Mouse (Mus musculus): Measurements from ENCODE around the gene Ctsc.
A peak's percentile ranks its signal among the peaks of the same experiment; 100 is the strongest.
"Not testable (repeated sequence)": the region's sequence is repeated elsewhere in the genome, so short reads cannot be mapped to it uniquely, and the experiment has no call there.

The Ctsc gene

GRCm38 (mm10) chr7:88277858-88278627, at the start of gene Ctsc:
TSS of gene Ctsc (plus strand) at chr7:88278085.
- DNase-seq (ENCODE audit: low spot score): peak; percentile 75

GRCm38 (mm10) chr7:88229051-88229450, 48.8 kb upstream of the Ctsc start:
- no peak for DNase-seq (ENCODE audit: low spot score)

- DNase-seq (ENCODE audit: low spot score): no peak
These were observed 47.8 kb upstream of the Ctsc start for GRCm38 (mm10) chr7:88230121-88230520.

- no peak for DNase-seq (ENCODE audit: low spot score)
These were observed 46.9 kb upstream of the Ctsc start for GRCm38 (mm10) chr7:88230756-88231522.

- no peak for DNase-seq (ENCODE audit: low spot score)
These were observed 34.8 kb upstream of the Ctsc start for GRCm38 (mm10) chr7:88243059-88243458.

- no peak for DNase-seq (ENCODE audit: low spot score)
These were observed 33.4 kb upstream of the Ctsc start for GRCm38 (mm10) chr7:88244462-88244861.

GRCm38 (mm10) chr7:88250380-88250779, 27.5 kb upstream of the Ctsc start:
- DNase-seq (ENCODE audit: low spot score): not testable (repeated sequence)

- DNase-seq (ENCODE audit: low spot score): no peak
These were observed 26.4 kb upstream of the Ctsc start for GRCm38 (mm10) chr7:88251535-88251934.

GRCm38 (mm10) chr7:88252129-88252528, 25.8 kb upstream of the Ctsc start:
- no peak for DNase-seq (ENCODE audit: low spot score)

- DNase-seq (ENCODE audit: low spot score): no peak
These were observed 23.0 kb upstream of the Ctsc start for GRCm38 (mm10) chr7:88254884-88255283.

GRCm38 (mm10) chr7:88259155-88259925, 18.5 kb upstream of the Ctsc start:
- no peak for DNase-seq (ENCODE audit: low spot score)

- no peak for DNase-seq (ENCODE audit: low spot score)
These were observed 16.1 kb upstream of the Ctsc start for GRCm38 (mm10) chr7:88261799-88262198.

GRCm38 (mm10) chr7:88264861-88265260, 13.0 kb upstream of the Ctsc start:
- no peak for DNase-seq (ENCODE audit: low spot score)

GRCm38 (mm10) chr7:88269913-88270312, 8.0 kb upstream of the Ctsc start:
- DNase-seq (ENCODE audit: low spot score): no peak

GRCm38 (mm10) chr7:88271531-88271930, 6.4 kb upstream of the Ctsc start:
- DNase-seq (ENCODE audit: low spot score): no peak

- DNase-seq (ENCODE audit: low spot score): no peak
These were observed 745 bp upstream of the Ctsc start for GRCm38 (mm10) chr7:88276914-88277765.

- DNase-seq (ENCODE audit: low spot score): no peak
These were observed 827 bp downstream of the Ctsc start for GRCm38 (mm10) chr7:88278628-88279196.

- DNase-seq (ENCODE audit: low spot score): no peak
These were observed 7.4 kb downstream of the Ctsc start for GRCm38 (mm10) chr7:88285276-88285675.

- DNase-seq (ENCODE audit: low spot score): no peak
These were observed 13.2 kb downstream of the Ctsc start for GRCm38 (mm10) chr7:88291036-88291435.

- DNase-seq (ENCODE audit: low spot score): no peak
These were observed 14.2 kb downstream of the Ctsc start for GRCm38 (mm10) chr7:88292044-88292443.

GRCm38 (mm10) chr7:88293907-88294306, 16.0 kb downstream of the Ctsc start:
- DNase-seq (ENCODE audit: low spot score): no peak
